Mouse (Mus musculus) heart, postnatal 0 days (tissue): ENCODE data around the gene Ripor2. TPM values are rescaled to one million over a fixed set of nuclear protein-coding genes. Genes with fewer than 3 reads are reported as not detected.

ENCODE experiments used
- ATAC-seq: fragments of 200-750 bp; cut with Nextera tagmentation; 2 replicates; pipeline ENCODE4 v1.8.0; 2017; ENCODE audit warnings: low read depth, moderate number of reproducible peaks, moderate library complexity; ENCODE audit not compliant: insufficient read depth
- DNase-seq: peaks from one replicate; pipeline ENCODE4 v3.0.0-alpha.2; 2016; ENCODE audit warnings: low spot score
- H3K27ac ChIP-seq: fragments of 300-500 bp; sonication (generic); 2 replicates; pipeline ENCODE4 v1.5.1; 2014; ENCODE audit warnings: low read depth, mild to moderate bottlenecking
- H3K27me3 ChIP-seq: fragments of 300-500 bp; sonication (generic); 2 replicates; pipeline ENCODE4 v1.6.1; 2014; ENCODE audit warnings: low read length, mixed read lengths; ENCODE audit not compliant: control insufficient read depth, insufficient read depth
- H3K36me3 ChIP-seq: fragments of 300-500 bp; sonication (generic); replicated peaks from 2 replicates; pipeline ENCODE4 v1.6.1; 2014; ENCODE audit warnings: low read length, mixed read lengths; ENCODE audit not compliant: control insufficient read depth, insufficient read depth
- H3K4me1 ChIP-seq: fragments of 300-500 bp; sonication (generic); 2 replicates; pipeline ENCODE4 v1.6.1; 2014; ENCODE audit warnings: antibody characterized with exemption; ENCODE audit not compliant: control insufficient read depth, insufficient read depth
- H3K4me2 ChIP-seq: fragments of 300-500 bp; sonication (generic); 2 replicates; pipeline ENCODE4 v1.6.1; 2014; ENCODE audit warnings: low read depth, mild to moderate bottlenecking, low read length, moderate library complexity
- H3K4me3 ChIP-seq: fragments of 300-500 bp; sonication (generic); 2 replicates; pipeline ENCODE4 v1.5.1; 2014; ENCODE audit warnings: low read depth, low read length
- H3K9ac ChIP-seq: fragments of 300-500 bp; sonication (generic); replicated peaks from 2 replicates; pipeline ENCODE4 v1.6.1; 2014; ENCODE audit warnings: low read depth, low read length, mixed read lengths
- H3K9me3 ChIP-seq: fragments of 300-500 bp; sonication (generic); replicated peaks from 2 replicates; pipeline ENCODE4 v1.6.1; 2016; ENCODE audit warnings: low read length; ENCODE audit not compliant: control insufficient read depth
- CTCF ChIP-seq: IDR thresholded peaks from 2 replicates; pipeline ENCODE4 v1.5.1; 2016; ENCODE audit warnings: antibody characterized with exemption, control low read depth, low read depth
- EP300 ChIP-seq: IDR thresholded peaks from 2 replicates; pipeline ENCODE4 v1.6.1; 2016; ENCODE audit warnings: antibody characterized with exemption, low read depth
- WGBS: fragments of 180-500 bp; shearing (Covaris S2); extraction: QIAGEN DNeasy Blood & Tissue Kit; methylation state at CpG from one replicate; pipeline ENCODE4 v1.1.7; 2014; 5-methylcytosine and 5-hydroxymethylcytosine counted together
- polyA plus RNA-seq: library from polyadenylated mRNA; unstranded; fragments of >200 nt; fragmentation: Nextera tagmentation; extraction: Ambion mirVana; gene quantifications from 2 replicates; pipeline ENCODE4 v1.2.1, GENCODE M21; 2015
- total RNA-seq: library from RNA; depleted of rRNA; stranded (reverse); fragments of >200 nt; gene quantifications from 2 replicates; pipeline ENCODE4 v1.2.3, GENCODE M21; 2014; ENCODE audit warnings: low replicate concordance; rRNA removed

The Ripor2 gene
- 31.7 and 44.4 TPM in 2 replicates for total RNA-seq
- 12.6 and 17.5 TPM in 2 replicates for polyA plus RNA-seq

DNA sequence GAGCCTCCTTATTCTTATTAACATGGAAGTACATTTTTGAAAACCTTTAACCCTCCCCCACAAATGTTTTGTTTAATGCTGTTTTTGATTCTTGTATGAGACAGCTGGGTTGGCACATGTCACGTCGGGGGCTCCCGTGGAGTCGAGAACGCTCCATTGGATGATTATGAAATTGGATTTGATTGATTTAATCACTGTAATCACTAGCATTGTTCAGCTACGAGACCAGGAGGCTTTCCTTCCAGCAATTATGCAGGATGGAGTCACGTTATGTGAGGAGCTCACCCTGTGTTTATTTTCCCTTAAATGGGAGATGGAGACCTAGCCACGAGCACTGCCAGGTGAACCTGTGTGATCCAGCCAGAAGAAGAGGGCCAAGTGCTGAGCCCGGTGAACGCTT lies at the start of gene Ripor2:
Gene Ripor2, plus strand, starts transcription at position 357 of the 400 bp plus-strand sequence.
- Histone ChIP-seq H3K4me1 (peaks cover 21% of the 10 kb centered on the region), H3K36me3 (no peaks in the 10 kb centered on the region), H3K9ac (no peak within 1 kb of the TSS), H3K4me3 (no peak within 1 kb of the TSS), H3K27me3 (no peaks in the 10 kb centered on the region), H3K27ac (no peak within 1 kb of the TSS), H3K9me3 (no peaks in the 10 kb centered on the region), H3K4me2 (no peak within 1 kb of the TSS)
- no peak for DNase-seq
- WGBS, result 87% methylated on average over 10 of the region's 10 CpGs
- no peak for ATAC-seq
- TF ChIP-seq CTCF, result no peak
- TF ChIP-seq EP300, result no peak

- 63% methylated on average over 6 of the region's 6 CpGs for WGBS
- no peaks in the 10 kb centered on the region for H3K27me3 ChIP-seq
- no peak for ATAC-seq
- no peak overlapping the region for H3K4me3 ChIP-seq
- TF ChIP-seq EP300 (no peak), CTCF (no peak)
- no peak for DNase-seq
- no peaks in the 10 kb centered on the region for H3K36me3 ChIP-seq
- no peak overlapping the region for H3K4me2 ChIP-seq
- H3K27ac ChIP-seq, result peak overlapping the region; percentile 38; the same call in 1 of the 2 replicates
- H3K9me3 ChIP-seq, result no peaks in the 10 kb centered on the region
- H3K9ac ChIP-seq, result no peak overlapping the region
- peaks cover 20% of the 10 kb centered on the region for H3K4me1 ChIP-seq
These were observed 45.3 kb upstream of the Ripor2 start for GRCm38 (mm10) chr13:24536531-24537167.

DNA sequence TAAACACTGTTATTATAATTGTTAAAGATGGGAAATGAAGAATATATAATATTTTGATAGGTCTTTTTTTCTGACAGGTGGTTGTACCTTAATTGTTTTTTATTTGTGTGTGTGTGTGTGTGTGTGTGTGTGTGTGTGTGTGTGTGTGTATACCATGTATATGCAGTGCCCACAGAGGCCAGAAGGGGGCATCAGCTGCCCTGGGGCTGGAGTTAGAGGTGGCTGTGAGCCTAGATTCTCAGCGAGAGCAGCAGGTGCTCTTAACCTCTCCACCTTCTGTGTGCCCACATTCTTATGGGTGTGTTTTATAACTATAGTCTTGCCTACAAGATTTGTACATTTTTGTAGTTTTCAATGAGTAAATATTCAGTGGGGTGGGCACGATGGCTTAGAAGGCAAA lies 44.0 kb upstream of the Ripor2 start:
- Histone ChIP-seq H3K9me3 (no peaks in the 10 kb centered on the region), H3K36me3 (no peaks in the 10 kb centered on the region), H3K9ac (no peak overlapping the region), H3K4me2 (no peak overlapping the region), H3K27ac (no peak overlapping the region), H3K27me3 (no peaks in the 10 kb centered on the region), H3K4me1 (peaks cover 20% of the 10 kb centered on the region), H3K4me3 (no peak overlapping the region)
- TF ChIP-seq CTCF (0 out of 2 replicates have a peak, but pooled peaks have one; percentile 3), EP300 (no peak)
- 82% methylated on average over 2 of the region's 2 CpGs for WGBS
- no peak for DNase-seq
- ATAC-seq, result no peak

DNA sequence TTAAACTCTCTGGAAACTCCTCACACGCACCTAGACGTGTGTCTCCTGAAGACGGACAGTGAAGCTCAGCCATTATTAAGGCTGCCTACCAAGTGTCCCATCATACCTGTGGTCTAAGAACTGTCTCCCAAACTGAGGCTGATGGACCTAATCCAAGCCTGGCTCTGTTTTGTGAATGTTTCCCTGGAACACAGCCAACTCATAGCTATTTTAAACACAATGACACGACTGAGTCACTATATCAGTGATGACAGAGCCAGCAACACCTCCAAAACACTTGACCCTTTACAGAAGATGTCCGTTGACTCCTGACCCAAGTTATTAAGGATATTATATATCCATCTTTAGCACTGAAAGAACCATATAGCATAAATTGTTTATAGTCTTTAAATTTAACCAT lies 43.0 kb upstream of the Ripor2 start:
- H3K4me1 ChIP-seq, result peaks cover 20% of the 10 kb centered on the region
- DNase-seq (peak; percentile 95), ATAC-seq (peak; percentile 92)
- H3K27me3 ChIP-seq, result no peaks in the 10 kb centered on the region
- H3K9ac ChIP-seq, result no peak overlapping the region
- WGBS, result 16% methylated on average over 5 of the region's 5 CpGs
- peak; percentile 28; the same call in 1 of the 2 replicates for TF ChIP-seq EP300
- TF ChIP-seq CTCF, result no peak
- H3K9me3 ChIP-seq, result no peaks in the 10 kb centered on the region
- H3K36me3 ChIP-seq, result no peaks in the 10 kb centered on the region
- H3K27ac ChIP-seq, result peak overlapping the region; percentile 69
- H3K4me3 ChIP-seq, result no peak overlapping the region
- H3K4me2 ChIP-seq, result peak overlapping the region; percentile 30

DNA sequence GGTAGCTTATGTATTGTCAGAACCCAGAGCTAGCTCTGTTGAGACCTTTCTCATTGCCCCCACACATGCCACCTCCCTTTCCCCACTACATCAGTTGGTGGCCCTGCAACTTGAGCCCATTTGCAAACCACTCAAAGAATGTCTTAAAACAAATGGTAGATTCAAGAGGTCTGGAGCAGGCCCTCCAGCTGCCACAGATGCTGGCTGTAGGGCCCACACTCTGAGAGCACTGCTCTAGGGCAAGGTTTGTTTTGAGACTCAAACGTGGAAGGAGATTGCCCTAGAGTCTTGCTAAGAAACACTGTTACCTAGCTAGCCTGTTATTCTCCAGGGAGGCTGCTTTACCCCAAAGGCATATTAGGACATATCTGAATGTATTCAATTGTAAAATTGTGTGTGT lies 36.3 kb upstream of the Ripor2 start:
- no peaks in the 10 kb centered on the region for H3K27me3 ChIP-seq
- no peak overlapping the region for H3K9ac ChIP-seq
- peaks cover 17% of the 10 kb centered on the region for H3K4me1 ChIP-seq
- H3K36me3 ChIP-seq, result no peaks in the 10 kb centered on the region
- TF ChIP-seq EP300 (no peak), CTCF (no peak)
- 37% methylated on average over 1 of the region's 1 CpGs for WGBS
- ATAC-seq, result no peak
- H3K9me3 ChIP-seq, result no peaks in the 10 kb centered on the region
- no peak overlapping the region for H3K4me3 ChIP-seq
- no peak for DNase-seq
- H3K4me2 ChIP-seq, result no peak overlapping the region
- no peak overlapping the region for H3K27ac ChIP-seq
